Mouse (Mus musculus): ENCODE results near the gene Esyt3.

The Esyt3 gene

GRCm38 (mm10) chr9:99357921-99358692, at the start of gene Esyt3:
Gene Esyt3 (minus strand): TSS chr9:99358557.
- peak; percentile 4 for DNase-seq

GRCm38 (mm10) chr9:99401288-99401974, 43.1 kb upstream of the Esyt3 start:
- DNase-seq = no peak

- peak; percentile 28 for DNase-seq
These were observed 42.4 kb upstream of the Esyt3 start for GRCm38 (mm10) chr9:99400781-99401180.

GRCm38 (mm10) chr9:99397056-99397815, 38.9 kb upstream of the Esyt3 start:
- DNase-seq = peak; percentile 39

GRCm38 (mm10) chr9:99394366-99394765, 36.0 kb upstream of the Esyt3 start:
- no peak for DNase-seq

GRCm38 (mm10) chr9:99393146-99393545, 34.8 kb upstream of the Esyt3 start:
- no peak for DNase-seq

GRCm38 (mm10) chr9:99391557-99391956, 33.2 kb upstream of the Esyt3 start:
- DNase-seq = no peak

GRCm38 (mm10) chr9:99390716-99391115, 32.4 kb upstream of the Esyt3 start:
- no peak for DNase-seq

GRCm38 (mm10) chr9:99390201-99390600, 31.8 kb upstream of the Esyt3 start:
- DNase-seq = no peak

- no peak for DNase-seq
These were observed 31.1 kb upstream of the Esyt3 start for GRCm38 (mm10) chr9:99389506-99389905.

GRCm38 (mm10) chr9:99388856-99389255, 30.5 kb upstream of the Esyt3 start:
- DNase-seq = no peak

GRCm38 (mm10) chr9:99388078-99388477, 29.7 kb upstream of the Esyt3 start:
- no peak for DNase-seq

- no peak for DNase-seq
These were observed 24.2 kb upstream of the Esyt3 start for GRCm38 (mm10) chr9:99382556-99382955.

- DNase-seq = no peak
These were observed 20.8 kb upstream of the Esyt3 start for GRCm38 (mm10) chr9:99379194-99379593.

GRCm38 (mm10) chr9:99376591-99377418, 18.4 kb upstream of the Esyt3 start:
- DNase-seq = peak; percentile 55

GRCm38 (mm10) chr9:99368431-99368830, 10.1 kb upstream of the Esyt3 start:
- DNase-seq = no peak

GRCm38 (mm10) chr9:99365906-99366305, 7.5 kb upstream of the Esyt3 start:
- no peak for DNase-seq

- DNase-seq = no peak
These were observed 4.7 kb upstream of the Esyt3 start for GRCm38 (mm10) chr9:99363076-99363475.

- no peak for DNase-seq
These were observed 3.6 kb upstream of the Esyt3 start for GRCm38 (mm10) chr9:99361946-99362345.

- DNase-seq = no peak
These were observed 655 bp upstream of the Esyt3 start for GRCm38 (mm10) chr9:99359012-99359411.

- no peak for DNase-seq
These were observed 816 bp downstream of the Esyt3 start for GRCm38 (mm10) chr9:99357561-99357920.

- no peak for DNase-seq
These were observed 2.4 kb downstream of the Esyt3 start for GRCm38 (mm10) chr9:99355971-99356370.

- DNase-seq = no peak
These were observed 3.6 kb downstream of the Esyt3 start for GRCm38 (mm10) chr9:99354796-99355195.
